Mouse (Mus musculus) hindbrain, embryonic 13.5 days (tissue): ENCODE measurements at regions not wholly inside any gene's neighbourhood (a gene's known extent, or its start where the extent isn't known, plus 50 kb on each side); places are given as distances from the start of the nearest gene placed in this dataset.

Experiments
- ATAC-seq: fragments of 200-750 bp; cut with Nextera tagmentation; 2 replicates; pipeline ENCODE4 v1.8.0; 2017; ENCODE audit warnings: moderate TSS enrichment; ENCODE audit not compliant: low FRiP score
- H3K27ac ChIP-seq: fragments of 300-500 bp; sonication (generic); 2 replicates; pipeline ENCODE4 v1.5.1; 2015; ENCODE audit warnings: inconsistent platforms, mild to moderate bottlenecking, moderate library complexity
- H3K27me3 ChIP-seq: fragments of 300-500 bp; sonication (generic); 2 replicates; pipeline ENCODE4 v1.6.1; 2015; ENCODE audit warnings: mild to moderate bottlenecking, inconsistent platforms
- H3K36me3 ChIP-seq: fragments of 300-500 bp; sonication (generic); 2 replicates; pipeline ENCODE4 v1.6.1; 2015; ENCODE audit warnings: mild to moderate bottlenecking, inconsistent platforms
- H3K4me1 ChIP-seq: fragments of 300-500 bp; sonication (generic); replicated peaks from 2 replicates; pipeline ENCODE4 v1.6.1; 2015; ENCODE audit warnings: inconsistent platforms
- H3K4me2 ChIP-seq: fragments of 300-500 bp; sonication (generic); 2 replicates; pipeline ENCODE4 v1.6.1; 2015; ENCODE audit warnings: inconsistent platforms, mild to moderate bottlenecking, moderate library complexity
- H3K4me3 ChIP-seq: fragments of 300-500 bp; sonication (generic); 2 replicates; pipeline ENCODE4 v1.5.1; 2015; ENCODE audit warnings: mild to moderate bottlenecking, inconsistent platforms
- H3K9ac ChIP-seq: fragments of 300-500 bp; sonication (generic); 2 replicates; pipeline ENCODE4 v1.6.1; 2015; ENCODE audit warnings: mild to moderate bottlenecking, inconsistent platforms
- H3K9me3 ChIP-seq: fragments of 300-500 bp; sonication (generic); 2 replicates; pipeline ENCODE4 v1.6.1; 2016; ENCODE audit warnings: inconsistent platforms
- WGBS: fragments of 180-500 bp; shearing (Covaris S2); methylation state at CpG from one replicate; pipeline ENCODE4 v1.1.7; 2015; 5-methylcytosine and 5-hydroxymethylcytosine counted together

- no peak overlapping the region for H3K4me3 ChIP-seq
- H3K4me2 ChIP-seq, result no peak overlapping the region
- no peak overlapping the region for H3K27ac ChIP-seq
- no peaks in the 10 kb centered on the region for H3K27me3 ChIP-seq
- H3K9me3 ChIP-seq, result no peaks in the 10 kb centered on the region
- no peaks in the 10 kb centered on the region for H3K36me3 ChIP-seq
- 72% methylated on average over 6 of the region's 6 CpGs for WGBS
- peaks cover 12% of the 10 kb centered on the region; the same call in 1 of the 2 replicates for H3K4me1 ChIP-seq
- H3K9ac ChIP-seq, result no peak overlapping the region
- ATAC-seq, result no peak
These were observed 193.0 kb upstream of the Itga4 start for GRCm38 (mm10) chr2:79062196-79062636.

- Histone ChIP-seq H3K27ac (no peak overlapping the region), H3K36me3 (no peaks in the 10 kb centered on the region), H3K9me3 (no peaks in the 10 kb centered on the region), H3K4me2 (no peak overlapping the region), H3K4me3 (no peak overlapping the region), H3K4me1 (peaks cover 12% of the 10 kb centered on the region; the same call in 1 of the 2 replicates), H3K27me3 (no peaks in the 10 kb centered on the region), H3K9ac (no peak overlapping the region)
- 89% methylated on average over 2 of the region's 2 CpGs for WGBS
- ATAC-seq, result no peak
These were observed 191.6 kb upstream of the Itga4 start for GRCm38 (mm10) chr2:79063641-79064040.

- ATAC-seq, result no peak
- H3K9me3 ChIP-seq, result no peaks in the 10 kb centered on the region
- no peaks in the 10 kb centered on the region for H3K27me3 ChIP-seq
- no peaks in the 10 kb centered on the region for H3K4me1 ChIP-seq
- H3K27ac ChIP-seq, result no peak overlapping the region
- no peak overlapping the region for H3K4me3 ChIP-seq
- H3K36me3 ChIP-seq, result no peaks in the 10 kb centered on the region
- H3K4me2 ChIP-seq, result no peak overlapping the region
- 92% methylated on average over 1 of the region's 1 CpGs for WGBS
- no peak overlapping the region for H3K9ac ChIP-seq
These were observed 189.9 kb upstream of the Itga4 start for GRCm38 (mm10) chr2:79065321-79065720.

- Histone ChIP-seq H3K27me3 (no peaks in the 10 kb centered on the region), H3K4me3 (no peak overlapping the region), H3K9me3 (no peaks in the 10 kb centered on the region), H3K4me1 (no peaks in the 10 kb centered on the region), H3K27ac (no peak overlapping the region), H3K4me2 (no peak overlapping the region), H3K9ac (no peak overlapping the region), H3K36me3 (no peaks in the 10 kb centered on the region)
- ATAC-seq, result no peak
- WGBS, result 82% methylated on average over 2 of the region's 2 CpGs
These were observed 179.1 kb upstream of the Itga4 start for GRCm38 (mm10) chr2:79076115-79076514.

GRCm38 (mm10) chr2:79078836-79079394 is 176.3 kb upstream of the Itga4 start:
- 82% methylated on average over 5 of the region's 5 CpGs for WGBS
- H3K27me3 ChIP-seq, result no peaks in the 10 kb centered on the region
- H3K9ac ChIP-seq, result no peak overlapping the region
- no peak overlapping the region for H3K27ac ChIP-seq
- no peaks in the 10 kb centered on the region for H3K4me1 ChIP-seq
- ATAC-seq, result no peak
- no peaks in the 10 kb centered on the region for H3K9me3 ChIP-seq
- H3K4me3 ChIP-seq, result no peak overlapping the region
- no peaks in the 10 kb centered on the region for H3K36me3 ChIP-seq
- H3K4me2 ChIP-seq, result no peak overlapping the region

GRCm38 (mm10) chr2:79081769-79082168 is 173.5 kb upstream of the Itga4 start:
- Histone ChIP-seq H3K36me3 (no peaks in the 10 kb centered on the region), H3K4me2 (no peak overlapping the region), H3K27ac (no peak overlapping the region), H3K9ac (no peak overlapping the region), H3K4me3 (no peak overlapping the region), H3K27me3 (no peaks in the 10 kb centered on the region), H3K4me1 (no peaks in the 10 kb centered on the region), H3K9me3 (no peaks in the 10 kb centered on the region)
- 89% methylated on average over 2 of the region's 2 CpGs for WGBS
- no peak for ATAC-seq

- no peaks in the 10 kb centered on the region for H3K9me3 ChIP-seq
- ATAC-seq, result no peak
- no peaks in the 10 kb centered on the region for H3K4me1 ChIP-seq
- H3K4me2 ChIP-seq, result no peak overlapping the region
- H3K27me3 ChIP-seq, result no peaks in the 10 kb centered on the region
- no peak overlapping the region for H3K27ac ChIP-seq
- H3K4me3 ChIP-seq, result no peak overlapping the region
- H3K9ac ChIP-seq, result no peak overlapping the region
- WGBS, result 93% methylated on average over 4 of the region's 4 CpGs
- H3K36me3 ChIP-seq, result no peaks in the 10 kb centered on the region
These were observed 168.9 kb upstream of the Itga4 start for GRCm38 (mm10) chr2:79086280-79086679.

- H3K4me3 ChIP-seq, result no peak overlapping the region
- no peak overlapping the region for H3K9ac ChIP-seq
- WGBS, result 75% methylated on average over 9 of the region's 9 CpGs
- no peaks in the 10 kb centered on the region for H3K27me3 ChIP-seq
- no peaks in the 10 kb centered on the region for H3K36me3 ChIP-seq
- H3K4me2 ChIP-seq, result no peak overlapping the region
- H3K4me1 ChIP-seq, result no peaks in the 10 kb centered on the region
- ATAC-seq, result no peak
- no peak overlapping the region for H3K27ac ChIP-seq
- H3K9me3 ChIP-seq, result no peaks in the 10 kb centered on the region
These were observed 168.2 kb upstream of the Itga4 start for GRCm38 (mm10) chr2:79086857-79087578.

- Histone ChIP-seq H3K4me1 (no peaks in the 10 kb centered on the region), H3K4me2 (no peak overlapping the region), H3K9me3 (no peaks in the 10 kb centered on the region), H3K27ac (no peak overlapping the region), H3K9ac (no peak overlapping the region), H3K27me3 (no peaks in the 10 kb centered on the region), H3K4me3 (no peak overlapping the region), H3K36me3 (no peaks in the 10 kb centered on the region)
- ATAC-seq, result no peak
- WGBS, result 67% methylated on average over 9 of the region's 9 CpGs
These were observed 167.5 kb upstream of the Itga4 start for GRCm38 (mm10) chr2:79087600-79088205.

GRCm38 (mm10) chr2:79090273-79090672 is 165.0 kb upstream of the Itga4 start:
- no peak for ATAC-seq
- H3K9ac ChIP-seq, result no peak overlapping the region
- H3K4me1 ChIP-seq, result no peaks in the 10 kb centered on the region
- H3K9me3 ChIP-seq, result no peaks in the 10 kb centered on the region
- 97% methylated on average over 2 of the region's 2 CpGs for WGBS
- H3K27me3 ChIP-seq, result no peaks in the 10 kb centered on the region
- no peak overlapping the region for H3K27ac ChIP-seq
- no peak overlapping the region for H3K4me2 ChIP-seq
- no peak overlapping the region for H3K4me3 ChIP-seq
- H3K36me3 ChIP-seq, result no peaks in the 10 kb centered on the region

- WGBS, result 35% methylated on average over 1 of the region's 1 CpGs
- no peaks in the 10 kb centered on the region for H3K27me3 ChIP-seq
- H3K9ac ChIP-seq, result no peak overlapping the region
- no peak overlapping the region for H3K4me3 ChIP-seq
- no peak overlapping the region for H3K4me2 ChIP-seq
- no peak for ATAC-seq
- no peaks in the 10 kb centered on the region for H3K9me3 ChIP-seq
- no peak overlapping the region for H3K27ac ChIP-seq
- H3K4me1 ChIP-seq, result no peaks in the 10 kb centered on the region
- no peaks in the 10 kb centered on the region for H3K36me3 ChIP-seq
These were observed 160.9 kb upstream of the Itga4 start for GRCm38 (mm10) chr2:79094298-79094697.

- Histone ChIP-seq H3K27me3 (no peaks in the 10 kb centered on the region), H3K9ac (no peak overlapping the region), H3K36me3 (no peaks in the 10 kb centered on the region), H3K4me1 (no peaks in the 10 kb centered on the region), H3K9me3 (no peaks in the 10 kb centered on the region), H3K4me2 (no peak overlapping the region), H3K4me3 (no peak overlapping the region), H3K27ac (no peak overlapping the region)
- ATAC-seq, result no peak
- WGBS, result 88% methylated on average over 3 of the region's 3 CpGs
These were observed 158.5 kb upstream of the Itga4 start for GRCm38 (mm10) chr2:79096532-79097251.
